Mouse (Mus musculus): ENCODE measurements around the gene Ncf1. TPM values are rescaled to one million over a fixed set of nuclear protein-coding genes. Genes with fewer than 3 reads are reported as not detected.
A peak's percentile ranks its signal among the peaks of the same experiment; 100 is the strongest.

Ncf1 gene
- polyA plus RNA-seq, 1 experiment from 2014 or later = 2.7 TPM

DNA sequence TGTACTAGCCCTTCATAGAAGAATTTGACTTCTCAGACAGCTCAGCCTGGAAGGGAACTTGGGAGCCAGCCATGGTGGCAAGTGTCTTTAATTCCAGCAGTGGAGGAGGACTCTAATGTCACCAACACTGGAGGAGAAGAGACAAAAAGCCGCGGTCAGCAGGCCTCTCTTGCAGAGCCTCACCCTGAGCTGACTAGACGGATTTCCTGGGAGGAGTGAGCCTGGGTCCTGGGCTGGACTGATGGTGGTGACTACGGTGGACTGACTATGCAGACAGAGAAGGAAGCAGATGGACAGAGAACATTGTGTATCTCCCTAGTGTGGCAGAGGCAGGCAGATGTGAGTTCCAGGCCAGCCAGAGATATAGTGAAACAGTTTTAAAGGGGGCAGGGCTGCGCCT is 2.0 kb upstream of the Ncf1 start:
- no peaks in the 10 kb centered on the region for H3K9me3 ChIP-seq
- H3K4me1 ChIP-seq = peaks cover 67% of the 10 kb centered on the region
- 67% methylated on average over 5 of the region's 5 CpGs for WGBS
- H3K4me2 ChIP-seq = no peak overlapping the region
- peaks cover 10% of the 10 kb centered on the region for H3K36me3 ChIP-seq
- no peak overlapping the region for H3K27ac ChIP-seq (replicated peaks)
- no peak overlapping the region for H3K9ac ChIP-seq
- no peaks in the 10 kb centered on the region for H3K27me3 ChIP-seq (replicated peaks)
- H3K4me3 ChIP-seq = no peak overlapping the region
- ATAC-seq (ENCODE audit: extremely low read depth, insufficient number of reproducible peaks, low FRiP score, low TSS enrichment) = no peak

DNA sequence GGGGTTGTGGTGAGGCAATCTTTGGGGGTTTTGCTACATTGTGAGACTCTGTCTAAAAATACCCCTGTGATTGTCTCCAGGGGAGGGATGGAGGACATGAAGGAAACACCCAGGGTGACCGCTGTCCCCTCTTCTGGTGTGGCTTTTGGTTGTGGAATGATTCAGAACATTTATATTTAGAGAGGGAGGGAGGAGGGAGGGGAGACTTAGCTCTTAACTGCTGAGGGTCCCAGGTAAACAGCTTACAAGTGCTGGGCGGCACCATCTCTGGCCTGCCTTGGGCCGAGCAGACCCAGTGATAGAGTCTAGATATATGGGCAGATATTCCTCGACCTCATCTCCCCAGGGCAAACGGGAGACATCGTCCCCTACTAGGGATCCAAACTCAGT is 1.2 kb downstream of the Ncf1 start:
- peaks cover 42% of the 10 kb centered on the region for H3K4me1 ChIP-seq
- ATAC-seq (ENCODE audit: extremely low read depth, insufficient number of reproducible peaks, low FRiP score, low TSS enrichment) = no peak
- H3K9ac ChIP-seq = peak overlapping the region; percentile 64
- peak overlapping the region; percentile 26; the same call in 1 of the 2 replicates for H3K4me2 ChIP-seq
- H3K4me3 ChIP-seq = no peak overlapping the region
- H3K27ac ChIP-seq (replicated peaks) = peak overlapping the region; percentile 16
- WGBS = 51% methylated on average over 6 of the region's 6 CpGs
- no peaks in the 10 kb centered on the region for H3K36me3 ChIP-seq
- H3K9me3 ChIP-seq = no peaks in the 10 kb centered on the region
- H3K27me3 ChIP-seq (replicated peaks) = peaks cover 2% of the 10 kb centered on the region

GRCm38 (mm10) chr5:134227574-134228248 is 1.7 kb downstream of the Ncf1 start:
- 32% methylated on average over 11 of the region's 11 CpGs for WGBS
- H3K9ac ChIP-seq = peak overlapping the region; percentile 64
- H3K27ac ChIP-seq (replicated peaks) = peak overlapping the region; percentile 16
- no peaks in the 10 kb centered on the region for H3K36me3 ChIP-seq
- H3K9me3 ChIP-seq = no peaks in the 10 kb centered on the region
- peak overlapping the region; percentile 26; the same call in 1 of the 2 replicates for H3K4me2 ChIP-seq
- H3K4me1 ChIP-seq = peaks cover 37% of the 10 kb centered on the region
- no peak for ATAC-seq (ENCODE audit: extremely low read depth, insufficient number of reproducible peaks, low FRiP score, low TSS enrichment)
- H3K27me3 ChIP-seq (replicated peaks) = peaks cover 7% of the 10 kb centered on the region
- H3K4me3 ChIP-seq = no peak overlapping the region

DNA sequence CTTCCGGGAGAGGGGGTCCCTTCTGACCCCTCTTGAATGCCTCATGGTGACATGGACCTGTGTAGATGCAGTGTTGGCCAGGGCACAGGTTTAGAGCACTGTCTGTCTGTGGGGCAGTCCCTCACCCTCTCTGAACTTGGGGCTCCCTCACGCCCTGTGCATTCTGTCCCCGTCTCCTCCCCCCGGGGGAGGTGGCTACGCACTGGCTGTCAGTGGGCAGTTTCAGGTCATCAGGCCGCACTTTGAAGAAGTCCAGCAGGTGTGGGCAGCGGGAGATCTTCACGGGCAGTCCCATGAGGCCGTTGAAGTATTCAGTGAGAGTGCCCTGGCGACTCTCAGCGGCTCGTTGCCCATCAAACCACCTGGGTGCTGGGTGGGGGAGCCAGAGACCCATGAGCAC is 2.5 kb downstream of the Ncf1 start:
- no peak overlapping the region for H3K4me3 ChIP-seq
- no peaks in the 10 kb centered on the region for H3K36me3 ChIP-seq
- 0 out of 2 replicates have a peak overlapping the region, but pooled peaks have one; percentile 8 for H3K9ac ChIP-seq
- no peak for ATAC-seq (ENCODE audit: extremely low read depth, insufficient number of reproducible peaks, low FRiP score, low TSS enrichment)
- peaks cover 14% of the 10 kb centered on the region for H3K27me3 ChIP-seq (replicated peaks)
- H3K4me1 ChIP-seq = peaks cover 32% of the 10 kb centered on the region
- H3K9me3 ChIP-seq = no peaks in the 10 kb centered on the region
- H3K27ac ChIP-seq (replicated peaks) = no peak overlapping the region
- no peak overlapping the region for H3K4me2 ChIP-seq
- WGBS = 52% methylated on average over 12 of the region's 12 CpGs

DNA sequence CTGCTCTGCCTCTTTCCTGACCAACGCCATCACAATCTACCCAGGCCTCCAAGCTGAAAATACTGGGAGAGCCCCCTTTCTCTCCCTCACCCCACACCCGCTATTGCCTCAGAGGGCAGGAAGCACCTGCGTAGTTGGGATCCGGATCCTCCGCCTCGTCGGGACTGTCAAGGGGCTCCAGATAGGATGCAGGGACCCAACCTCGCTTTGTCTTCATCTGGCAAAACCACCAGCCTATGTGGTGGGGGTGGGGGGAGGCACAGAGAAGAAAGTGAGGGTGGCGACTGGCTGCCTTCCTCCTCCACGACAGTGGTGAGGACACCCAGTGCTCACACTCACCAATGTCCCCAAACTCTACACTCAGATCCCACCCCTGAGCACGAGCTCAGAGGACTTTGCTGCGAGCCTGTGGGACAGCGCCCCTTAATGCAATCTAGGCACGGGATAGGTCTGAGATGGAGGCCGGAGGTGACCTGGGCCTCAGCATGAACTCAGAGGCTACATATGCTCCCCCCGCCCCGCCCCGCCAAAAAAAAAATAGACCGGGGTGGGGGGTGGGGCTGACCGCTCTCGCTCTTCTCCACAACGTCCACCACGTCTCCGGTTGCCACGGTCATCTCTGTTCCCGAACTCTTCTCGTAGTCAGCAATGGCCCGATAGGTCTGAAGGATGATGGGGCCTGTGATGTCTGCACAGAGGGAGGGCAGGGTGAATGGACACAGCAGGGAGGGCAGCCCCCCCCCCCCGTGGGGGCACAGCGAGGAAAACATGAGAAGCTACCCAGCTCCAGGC is 4.1 kb downstream of the Ncf1 start:
- Histone ChIP-seq H3K36me3 (no peaks in the 10 kb centered on the region), H3K27me3 (replicated peaks) (peaks cover 31% of the 10 kb centered on the region), H3K9me3 (no peaks in the 10 kb centered on the region), H3K9ac (no peak overlapping the region), H3K27ac (replicated peaks) (no peak overlapping the region), H3K4me2 (no peak overlapping the region), H3K4me3 (no peak overlapping the region), H3K4me1 (peaks cover 37% of the 10 kb centered on the region)
- ATAC-seq (ENCODE audit: extremely low read depth, insufficient number of reproducible peaks, low FRiP score, low TSS enrichment) = no peak
- 68% methylated on average over 30 of the region's 30 CpGs for WGBS

DNA sequence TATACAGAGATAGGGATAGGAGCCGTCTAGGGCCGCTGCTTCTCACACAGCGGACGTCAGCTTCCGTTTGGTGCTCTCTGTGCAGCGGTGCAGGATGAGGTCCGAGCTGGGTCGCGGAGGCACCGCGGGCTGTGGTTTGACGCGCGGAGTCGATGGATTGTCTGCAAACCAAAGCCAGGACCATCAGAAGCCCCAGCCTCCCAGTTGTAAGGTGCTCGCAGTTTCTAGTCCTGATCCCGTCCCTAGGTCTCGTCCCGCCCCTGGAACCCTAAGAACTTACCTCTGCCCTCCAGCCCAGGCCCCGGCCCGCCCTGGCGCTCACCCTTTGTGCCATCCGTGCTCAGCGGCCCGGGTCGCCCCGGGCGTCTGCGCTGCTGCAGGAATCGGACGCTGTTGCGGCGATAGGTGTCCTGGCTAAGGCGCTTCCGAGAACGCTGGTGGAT is 7.7 kb downstream of the Ncf1 start:
- peaks cover 2% of the 10 kb centered on the region; the same call in 1 of the 2 replicates for H3K9me3 ChIP-seq
- H3K36me3 ChIP-seq = peaks cover 12% of the 10 kb centered on the region
- H3K9ac ChIP-seq = peak overlapping the region; percentile 78
- ATAC-seq (ENCODE audit: extremely low read depth, insufficient number of reproducible peaks, low FRiP score, low TSS enrichment) = no peak
- peaks cover 32% of the 10 kb centered on the region for H3K27me3 ChIP-seq (replicated peaks)
- H3K4me2 ChIP-seq = peak overlapping the region; percentile 84
- WGBS = 4% methylated on average over 36 of the region's 36 CpGs
- peak overlapping the region; percentile 48 for H3K4me3 ChIP-seq
- H3K27ac ChIP-seq (replicated peaks) = no peak overlapping the region
- peaks cover 19% of the 10 kb centered on the region for H3K4me1 ChIP-seq

DNA sequence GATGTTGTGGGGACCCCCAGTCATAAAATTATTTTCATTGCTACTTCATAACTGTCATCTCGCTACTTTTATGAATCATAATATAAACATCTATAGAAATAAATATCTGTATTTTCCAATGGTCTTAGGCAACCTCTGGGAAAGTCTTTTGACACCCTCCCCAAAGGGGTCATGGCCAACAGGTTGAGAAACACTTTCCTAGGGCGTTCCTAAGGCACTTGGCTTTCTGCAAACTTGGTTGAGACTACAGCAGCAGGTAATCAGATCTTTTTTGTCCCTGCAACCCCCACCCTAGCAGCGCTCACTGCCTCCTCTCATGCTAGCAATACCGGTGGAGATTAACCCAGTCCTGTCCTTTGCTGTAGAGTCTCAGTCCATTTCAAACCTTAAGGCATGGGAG is 8.1 kb downstream of the Ncf1 start:
- Histone ChIP-seq H3K9ac (peak overlapping the region; percentile 78), H3K36me3 (peaks cover 16% of the 10 kb centered on the region), H3K9me3 (peaks cover 4% of the 10 kb centered on the region; the same call in 1 of the 2 replicates), H3K27ac (replicated peaks) (no peak overlapping the region), H3K4me2 (peak overlapping the region; percentile 84), H3K4me3 (peak overlapping the region; percentile 48), H3K27me3 (replicated peaks) (peaks cover 32% of the 10 kb centered on the region), H3K4me1 (peaks cover 15% of the 10 kb centered on the region)
- no peak for ATAC-seq (ENCODE audit: extremely low read depth, insufficient number of reproducible peaks, low FRiP score, low TSS enrichment)
- 43% methylated on average over 4 of the region's 4 CpGs for WGBS

DNA sequence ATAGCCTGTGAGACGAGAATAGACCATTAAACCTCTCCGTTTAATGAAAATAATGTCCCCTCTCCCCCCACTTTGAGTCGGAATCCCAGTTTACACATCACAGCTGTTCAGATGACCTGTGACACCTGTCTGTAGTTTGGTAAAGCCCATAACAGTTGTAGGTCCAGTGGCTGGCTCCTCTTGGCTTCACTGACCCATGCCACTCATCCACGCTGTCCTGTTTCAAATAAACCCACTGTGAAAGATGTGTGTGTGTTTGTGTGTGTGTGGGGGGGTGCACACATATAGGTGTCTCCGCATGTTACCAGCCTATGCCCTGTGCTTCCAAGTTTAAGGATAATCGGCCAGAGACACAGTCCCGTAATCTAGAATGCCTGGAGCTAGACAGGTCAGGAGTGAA is 11.5 kb downstream of the Ncf1 start:
- Histone ChIP-seq H3K9ac (no peak overlapping the region), H3K36me3 (peaks cover 33% of the 10 kb centered on the region), H3K27ac (replicated peaks) (no peak overlapping the region), H3K4me3 (no peak overlapping the region), H3K27me3 (replicated peaks) (peaks cover 27% of the 10 kb centered on the region), H3K4me1 (peaks cover 14% of the 10 kb centered on the region), H3K4me2 (no peak overlapping the region), H3K9me3 (peaks cover 4% of the 10 kb centered on the region; the same call in 1 of the 2 replicates)
- 84% methylated on average over 7 of the region's 7 CpGs for WGBS
- no peak for ATAC-seq (ENCODE audit: extremely low read depth, insufficient number of reproducible peaks, low FRiP score, low TSS enrichment)

- Histone ChIP-seq H3K9me3 (peaks cover 4% of the 10 kb centered on the region; the same call in 1 of the 2 replicates), H3K4me1 (peaks cover 11% of the 10 kb centered on the region; the same call in 1 of the 2 replicates), H3K27me3 (replicated peaks) (no peaks in the 10 kb centered on the region), H3K27ac (replicated peaks) (no peak overlapping the region), H3K36me3 (peaks cover 45% of the 10 kb centered on the region), H3K4me2 (no peak overlapping the region), H3K4me3 (no peak overlapping the region), H3K9ac (no peak overlapping the region)
- ATAC-seq (ENCODE audit: extremely low read depth, insufficient number of reproducible peaks, low FRiP score, low TSS enrichment) = no peak
- WGBS = 51% methylated on average over 12 of the region's 12 CpGs
These were observed 15.2 kb downstream of the Ncf1 start for GRCm38 (mm10) chr5:134214021-134214806.

DNA sequence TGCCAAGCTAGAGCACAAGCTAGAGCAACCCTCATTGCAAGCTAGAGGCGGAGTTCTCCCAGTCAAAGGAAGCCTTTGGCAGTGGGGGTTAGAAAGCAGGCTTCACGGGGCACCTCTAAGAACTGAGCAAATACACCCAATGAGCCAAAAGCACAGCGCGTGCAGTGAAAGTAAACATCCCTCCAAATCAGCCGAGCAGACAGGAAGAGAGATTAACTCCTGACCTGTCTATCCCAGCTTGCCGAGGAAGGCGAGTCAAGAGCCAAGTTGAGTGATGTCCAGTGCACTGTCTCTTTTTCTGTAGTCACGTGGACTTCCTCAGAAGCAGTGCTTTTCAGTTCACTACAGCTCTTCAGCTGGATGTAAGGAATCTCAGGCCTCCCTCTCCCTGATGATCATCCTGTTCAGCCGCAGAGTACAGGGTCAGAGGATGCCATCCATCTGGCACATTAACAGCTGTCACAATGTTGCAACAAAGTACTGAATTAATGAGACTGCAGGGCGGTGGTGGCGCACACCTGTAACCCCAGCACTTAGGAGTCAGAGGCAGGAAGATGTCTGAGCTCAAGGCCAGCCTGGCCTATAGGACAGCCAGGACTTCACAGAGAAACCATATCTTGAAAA is 19.4 kb downstream of the Ncf1 start:
- ATAC-seq (ENCODE audit: extremely low read depth, insufficient number of reproducible peaks, low FRiP score, low TSS enrichment) = no peak
- Histone ChIP-seq H3K9ac (no peak overlapping the region), H3K4me2 (no peak overlapping the region), H3K9me3 (no peaks in the 10 kb centered on the region), H3K4me1 (peaks cover 11% of the 10 kb centered on the region; the same call in 1 of the 2 replicates), H3K27ac (replicated peaks) (no peak overlapping the region), H3K36me3 (peaks cover 36% of the 10 kb centered on the region), H3K27me3 (replicated peaks) (no peaks in the 10 kb centered on the region), H3K4me3 (no peak overlapping the region)
- WGBS = 49% methylated on average over 11 of the region's 11 CpGs

Data from heart, embryonic 13.5 days (tissue).